Mouse (Mus musculus) midbrain, embryonic 11.5 days (tissue): ENCODE measurements around the gene Pla2g2c. TPM values are rescaled to one million over a fixed set of nuclear protein-coding genes. Genes with fewer than 3 reads are reported as not detected.

ENCODE experiments used
- ATAC-seq: fragments of 200-750 bp; cut with Nextera tagmentation; 2 replicates; pipeline ENCODE4 v1.8.0; 2017; ENCODE audit warnings: moderate TSS enrichment, moderate library complexity; ENCODE audit not compliant: low FRiP score
- DNase-seq: peaks from one replicate; pipeline ENCODE4 v3.0.0; 2015; ENCODE audit warnings: low spot score; ENCODE audit errors: missing footprints
- H3K27ac ChIP-seq: fragments of 300-500 bp; sonication (generic); 2 replicates; pipeline ENCODE4 v1.5.1; 2014; ENCODE audit warnings: low read depth, low read length
- H3K27me3 ChIP-seq: fragments of 300-500 bp; sonication (generic); 2 replicates; pipeline ENCODE4 v1.6.1; 2014; ENCODE audit warnings: mild to moderate bottlenecking, low read length, moderate library complexity, mixed read lengths; ENCODE audit not compliant: control insufficient read depth, insufficient read depth
- H3K36me3 ChIP-seq: fragments of 300-500 bp; sonication (generic); 2 replicates; pipeline ENCODE4 v1.6.1; 2014; ENCODE audit warnings: mild to moderate bottlenecking, low read length, moderate library complexity, mixed read lengths; ENCODE audit not compliant: control insufficient read depth, insufficient read depth
- H3K4me1 ChIP-seq: fragments of 300-500 bp; sonication (generic); 2 replicates; pipeline ENCODE4 v1.6.1; 2014; ENCODE audit warnings: low read length; ENCODE audit not compliant: control insufficient read depth, insufficient read depth
- H3K4me2 ChIP-seq: fragments of 300-500 bp; sonication (generic); 2 replicates; pipeline ENCODE4 v1.6.1; 2014; ENCODE audit warnings: mild to moderate bottlenecking, moderate library complexity
- H3K4me3 ChIP-seq: fragments of 300-500 bp; sonication (generic); 2 replicates; pipeline ENCODE4 v1.5.1; 2014; ENCODE audit warnings: low read depth, low read length
- H3K9ac ChIP-seq: fragments of 300-500 bp; sonication (generic); 2 replicates; pipeline ENCODE4 v1.6.1; 2014; ENCODE audit warnings: low read length
- H3K9me3 ChIP-seq: fragments of 300-500 bp; sonication (generic); 2 replicates; pipeline ENCODE4 v1.6.1; 2016; ENCODE audit warnings: low read length; ENCODE audit not compliant: control insufficient read depth
- WGBS: fragments of 180-500 bp; shearing (Covaris S2); extraction: QIAGEN DNeasy Blood & Tissue Kit; methylation state at CpG from one replicate; pipeline ENCODE4 v1.1.7; 2014; 5-methylcytosine and 5-hydroxymethylcytosine counted together
- polyA plus RNA-seq: library from polyadenylated mRNA; unstranded; fragments of >200 nt; fragmentation: Nextera tagmentation; extraction: Ambion mirVana; gene quantifications from 2 replicates; pipeline ENCODE4 v1.2.1, GENCODE M21; 2014

The Pla2g2c gene
- polyA plus RNA-seq: 0.81 and 0.96 TPM in 2 replicates

- Histone ChIP-seq H3K4me3 (peak within 1 kb of the TSS; percentile 24; the same call in 1 of the 2 replicates), H3K36me3 (no peaks in the 10 kb centered on the region), H3K9ac (peak within 1 kb of the TSS; percentile 52), H3K4me2 (peak within 1 kb of the TSS; percentile 47), H3K27me3 (no peaks in the 10 kb centered on the region), H3K4me1 (peaks cover 7% of the 10 kb centered on the region), H3K27ac (no peak within 1 kb of the TSS), H3K9me3 (no peaks in the 10 kb centered on the region)
- DNase-seq: no peak
- 53% methylated on average over 18 of the region's 18 CpGs for WGBS
- no peak for ATAC-seq
These were observed at the start of gene Pla2g2c for GRCm38 (mm10) chr4:138724354-138725126. Pla2g2c (plus strand) TSS chr4:138724792.

GRCm38 (mm10) chr4:138676480-138676879 lies 48.1 kb upstream of the Pla2g2c start:
- no peak for ATAC-seq
- H3K9ac ChIP-seq: no peak overlapping the region
- 19% methylated on average over 16 of the region's 16 CpGs for WGBS
- no peaks in the 10 kb centered on the region for H3K36me3 ChIP-seq
- no peak overlapping the region for H3K27ac ChIP-seq
- H3K9me3 ChIP-seq: no peaks in the 10 kb centered on the region
- peaks cover 3% of the 10 kb centered on the region; the same call in 1 of the 2 replicates for H3K4me1 ChIP-seq
- H3K27me3 ChIP-seq: no peaks in the 10 kb centered on the region
- no peak overlapping the region for H3K4me3 ChIP-seq
- H3K4me2 ChIP-seq: no peak overlapping the region
- no peak for DNase-seq

- WGBS: 22% methylated on average over 16 of the region's 16 CpGs
- H3K9me3 ChIP-seq: no peaks in the 10 kb centered on the region
- H3K4me2 ChIP-seq: peak overlapping the region; percentile 23
- H3K36me3 ChIP-seq: no peaks in the 10 kb centered on the region
- ATAC-seq: no peak
- no peak overlapping the region for H3K27ac ChIP-seq
- H3K9ac ChIP-seq: no peak overlapping the region
- no peaks in the 10 kb centered on the region for H3K27me3 ChIP-seq
- no peak overlapping the region for H3K4me3 ChIP-seq
- DNase-seq: peak; percentile 93
- H3K4me1 ChIP-seq: peaks cover 4% of the 10 kb centered on the region
These were observed 47.0 kb upstream of the Pla2g2c start for GRCm38 (mm10) chr4:138677579-138677978.

- Histone ChIP-seq H3K4me1 (peaks cover 11% of the 10 kb centered on the region), H3K9ac (no peak overlapping the region), H3K4me3 (no peak overlapping the region), H3K27ac (no peak overlapping the region), H3K36me3 (no peaks in the 10 kb centered on the region), H3K9me3 (no peaks in the 10 kb centered on the region), H3K4me2 (no peak overlapping the region), H3K27me3 (no peaks in the 10 kb centered on the region)
- 76% methylated on average over 4 of the region's 4 CpGs for WGBS
- ATAC-seq (no peak), DNase-seq (no peak)
These were observed 44.5 kb upstream of the Pla2g2c start for GRCm38 (mm10) chr4:138680124-138680523.

- H3K9me3 ChIP-seq: no peaks in the 10 kb centered on the region
- 52% methylated on average over 2 of the region's 2 CpGs for WGBS
- DNase-seq (no peak), ATAC-seq (0 out of 2 replicates have a peak, but pooled peaks have one; percentile 46)
- no peak overlapping the region for H3K4me2 ChIP-seq
- H3K4me1 ChIP-seq: peaks cover 11% of the 10 kb centered on the region
- H3K9ac ChIP-seq: no peak overlapping the region
- H3K36me3 ChIP-seq: no peaks in the 10 kb centered on the region
- H3K27me3 ChIP-seq: no peaks in the 10 kb centered on the region
- H3K27ac ChIP-seq: peak overlapping the region; percentile 44
- no peak overlapping the region for H3K4me3 ChIP-seq
These were observed 41.8 kb upstream of the Pla2g2c start for GRCm38 (mm10) chr4:138682760-138683159.

- no peak for DNase-seq
- Histone ChIP-seq H3K4me3 (no peak overlapping the region), H3K36me3 (no peaks in the 10 kb centered on the region), H3K27ac (no peak overlapping the region), H3K9ac (no peak overlapping the region), H3K4me1 (peaks cover 22% of the 10 kb centered on the region), H3K27me3 (no peaks in the 10 kb centered on the region), H3K9me3 (no peaks in the 10 kb centered on the region), H3K4me2 (no peak overlapping the region)
- no peak for ATAC-seq
- 88% methylated on average over 6 of the region's 6 CpGs for WGBS
These were observed 38.8 kb upstream of the Pla2g2c start for GRCm38 (mm10) chr4:138685813-138686212.

- Histone ChIP-seq H3K4me2 (no peak overlapping the region), H3K9ac (no peak overlapping the region), H3K4me3 (no peak overlapping the region), H3K36me3 (no peaks in the 10 kb centered on the region), H3K4me1 (peaks cover 36% of the 10 kb centered on the region), H3K9me3 (no peaks in the 10 kb centered on the region), H3K27me3 (no peaks in the 10 kb centered on the region), H3K27ac (no peak overlapping the region)
- DNase-seq: no peak
- no peak for ATAC-seq
- 19% methylated on average over 3 of the region's 3 CpGs for WGBS
These were observed 35.5 kb upstream of the Pla2g2c start for GRCm38 (mm10) chr4:138689094-138689512.

DNA sequence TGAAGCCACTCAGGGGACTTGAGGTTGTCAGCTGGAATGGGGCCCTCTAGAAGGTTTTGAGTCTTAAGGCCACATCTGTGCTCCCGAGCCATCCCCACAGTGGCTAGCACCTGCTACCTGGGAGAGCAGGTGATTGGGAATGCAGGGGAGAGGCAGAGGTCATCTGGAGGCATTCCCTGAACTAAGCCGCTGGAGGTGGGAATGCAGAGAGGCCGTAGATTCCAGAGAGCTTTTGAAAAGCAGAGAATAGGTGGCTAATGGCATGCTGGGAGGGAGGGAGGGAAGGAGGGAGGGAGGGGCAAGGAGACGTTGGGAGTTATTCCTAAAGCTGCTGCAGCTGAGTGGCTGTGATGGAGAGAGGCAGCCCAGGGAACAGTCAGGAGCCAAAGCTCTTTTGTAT lies 34.0 kb upstream of the Pla2g2c start:
- 3% methylated on average over 4 of the region's 4 CpGs for WGBS
- DNase-seq: peak; percentile 84
- Histone ChIP-seq H3K4me3 (no peak overlapping the region), H3K4me1 (peaks cover 36% of the 10 kb centered on the region), H3K36me3 (no peaks in the 10 kb centered on the region), H3K9ac (no peak overlapping the region), H3K4me2 (no peak overlapping the region), H3K27me3 (no peaks in the 10 kb centered on the region), H3K9me3 (no peaks in the 10 kb centered on the region), H3K27ac (no peak overlapping the region)
- no peak for ATAC-seq

DNA sequence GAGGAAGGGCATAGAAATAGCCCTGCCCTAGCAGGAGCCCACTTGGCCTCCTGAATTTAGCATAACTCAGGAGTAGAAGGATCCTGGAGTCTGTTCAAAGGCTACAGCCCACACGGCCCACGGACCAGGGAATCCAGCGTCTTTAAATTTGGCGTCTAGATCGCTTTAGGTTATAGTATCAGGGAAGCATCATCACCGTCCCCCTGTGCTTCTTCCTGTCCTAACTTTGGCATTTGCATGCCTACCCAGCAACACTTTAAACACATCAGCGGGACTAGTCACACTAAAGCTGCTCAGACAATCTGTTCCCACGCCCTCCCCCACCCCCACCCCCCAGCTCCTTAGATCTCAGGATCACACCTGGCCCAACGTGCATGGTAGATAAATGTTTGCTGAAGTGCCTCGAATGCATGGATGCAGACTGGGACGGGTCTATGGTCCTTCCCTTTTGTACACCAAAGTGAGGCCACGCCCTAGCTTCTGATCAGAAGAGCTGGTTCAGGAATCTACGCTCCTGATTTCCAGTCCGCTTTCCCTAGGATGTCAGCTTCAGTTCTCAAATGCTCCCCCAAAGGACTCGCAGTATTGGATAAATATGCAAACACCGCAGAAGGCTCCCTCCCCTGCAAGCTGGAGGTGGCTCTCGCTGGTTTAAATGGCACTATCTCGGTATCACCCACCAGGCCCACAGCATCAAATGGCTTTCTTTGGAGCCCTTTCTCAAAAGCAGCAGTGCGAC lies 33.0 kb upstream of the Pla2g2c start:
- no peaks in the 10 kb centered on the region for H3K27me3 ChIP-seq
- H3K36me3 ChIP-seq: no peaks in the 10 kb centered on the region
- H3K4me1 ChIP-seq: peaks cover 36% of the 10 kb centered on the region
- ATAC-seq (no peak), DNase-seq (peak; percentile 74)
- H3K9ac ChIP-seq: no peak overlapping the region
- no peak overlapping the region for H3K27ac ChIP-seq
- no peaks in the 10 kb centered on the region for H3K9me3 ChIP-seq
- H3K4me2 ChIP-seq: no peak overlapping the region
- WGBS: 14% methylated on average over 19 of the region's 19 CpGs
- no peak overlapping the region for H3K4me3 ChIP-seq
